Mouse (Mus musculus): ENCODE data around the gene Pira2.
"Not testable (repeated sequence)": the region's sequence is repeated elsewhere in the genome, so short reads cannot be mapped to it uniquely, and the experiment has no call there.

- not testable (repeated sequence) for TF ChIP-seq CTCF, EP300 (IDR thresholded peaks at IDR 0.05; ENCODE audit: low read depth)
Observed at GRCm38 (mm10) chr7:3825599-3825998, 19.3 kb downstream of the Pira2 start, which contains the start of gene Gm15448.
